Mouse (Mus musculus) sigmoid colon, adult 10 weeks (tissue): ENCODE measurements around the gene Scube3. TPM values are rescaled to one million over a fixed set of nuclear protein-coding genes. Genes with fewer than 3 reads are reported as not detected.

Experiments used
- polyA plus RNA-seq: library from polyadenylated mRNA; stranded (reverse); fragments of 350-450 nt; fragmentation: Illumina TruSeq; extraction: RNeasy Lipid Tissue Mini Kit (QIAGEN cat#74804); gene quantifications from one replicate; pipeline ENCODE4 v1.2.3, GENCODE M21; 2014; ENCODE audit warnings: low read depth, low replicate concordance

The Scube3 gene
- polyA plus RNA-seq = 0.16 TPM

GRCm38 (mm10) chr17:28141771-28142699, at the start of gene Scube3:
TSS of gene Scube3 (plus strand) at chr17:28142141.

GRCm38 (mm10) chr17:28176775-28177539, 35.0 kb downstream of the Scube3 start, which contains the start of gene Zfp523:
TSS of gene Zfp523 (plus strand) at chr17:28177129.

GRCm38 (mm10) chr17:28207591-28208313, 65.8 kb downstream of the Scube3 start, which contains the start of gene Def6:
TSS of gene Def6 (plus strand) at chr17:28207778.

Other genes with a start within 250 kb of the Scube3 start
- gene Anks1, start 232.8 kb upstream of the Scube3 start, polyA plus RNA-seq = 2.7 TPM
- 20.8 TPM for gene Taf11, start 232.3 kb upstream of the Scube3 start, polyA plus RNA-seq
- gene Tcp11, start 61.5 kb upstream of the Scube3 start, polyA plus RNA-seq = not detected
- 0.47 TPM for gene Zfp523, start 35.0 kb downstream of the Scube3 start, polyA plus RNA-seq
- gene Def6, start 65.6 kb downstream of the Scube3 start, polyA plus RNA-seq = 0.25 TPM
- gene Ppard, start 90.6 kb downstream of the Scube3 start, polyA plus RNA-seq = 7.2 TPM
- not detected for gene Fance, start 171.4 kb downstream of the Scube3 start, polyA plus RNA-seq
- 170 TPM for gene Rpl10a, start 186.3 kb downstream of the Scube3 start, polyA plus RNA-seq
- 1.2 TPM for gene Tead3, start 208.7 kb downstream of the Scube3 start, polyA plus RNA-seq
- gene Tulp1, start 223.1 kb downstream of the Scube3 start, polyA plus RNA-seq = not detected